Mouse (Mus musculus): ENCODE data around the gene Gpr143.
A peak's percentile ranks its signal among the peaks of the same experiment; 100 is the strongest.
"Not testable (repeated sequence)": the region's sequence is repeated elsewhere in the genome, so short reads cannot be mapped to it uniquely, and the experiment has no call there.

Gene Gpr143

GRCm38 (mm10) chrX:152781720-152782403, at the start of gene Gpr143:
Gpr143 (plus strand) TSS chrX:152781921.
- peak; percentile 8 for DNase-seq (ENCODE audit: low spot score)

GRCm38 (mm10) chrX:152735283-152735682, 46.4 kb upstream of the Gpr143 start:
- no peak for DNase-seq (ENCODE audit: low spot score)

GRCm38 (mm10) chrX:152738191-152738590, 43.5 kb upstream of the Gpr143 start:
- no peak for DNase-seq (ENCODE audit: low spot score)

- peak; percentile 5 for DNase-seq (ENCODE audit: low spot score)
Measured at GRCm38 (mm10) chrX:152738759-152739368, 42.9 kb upstream of the Gpr143 start.

- no peak for DNase-seq (ENCODE audit: low spot score)
Measured at GRCm38 (mm10) chrX:152743642-152744041, 38.1 kb upstream of the Gpr143 start.

GRCm38 (mm10) chrX:152745925-152746324, 35.8 kb upstream of the Gpr143 start:
- DNase-seq (ENCODE audit: low spot score), result no peak

GRCm38 (mm10) chrX:152755819-152756218, 25.9 kb upstream of the Gpr143 start:
- DNase-seq (ENCODE audit: low spot score), result no peak

GRCm38 (mm10) chrX:152756293-152756692, 25.4 kb upstream of the Gpr143 start:
- no peak for DNase-seq (ENCODE audit: low spot score)

- no peak for DNase-seq (ENCODE audit: low spot score)
Measured at GRCm38 (mm10) chrX:152762437-152762836, 19.3 kb upstream of the Gpr143 start.

- no peak for DNase-seq (ENCODE audit: low spot score)
Measured at GRCm38 (mm10) chrX:152762855-152763254, 18.9 kb upstream of the Gpr143 start.

- DNase-seq (ENCODE audit: low spot score), result no peak
Measured at GRCm38 (mm10) chrX:152764171-152764570, 17.6 kb upstream of the Gpr143 start.

- peak; percentile 29 for DNase-seq (ENCODE audit: low spot score)
Measured at GRCm38 (mm10) chrX:152768891-152769599, 12.7 kb upstream of the Gpr143 start, which contains the start of gene Shroom2. Shroom2 (minus strand) TSS chrX:152769465.

GRCm38 (mm10) chrX:152769600-152770157, 12.0 kb upstream of the Gpr143 start:
- peak; percentile 76 for DNase-seq (ENCODE audit: low spot score)

- DNase-seq (ENCODE audit: low spot score), result no peak
Measured at GRCm38 (mm10) chrX:152788129-152788528, 6.4 kb downstream of the Gpr143 start.

GRCm38 (mm10) chrX:152788611-152789010, 6.9 kb downstream of the Gpr143 start:
- no peak for DNase-seq (ENCODE audit: low spot score)

- DNase-seq (ENCODE audit: low spot score), result no peak
Measured at GRCm38 (mm10) chrX:152805317-152805716, 23.6 kb downstream of the Gpr143 start.

GRCm38 (mm10) chrX:152813339-152813738, 31.6 kb downstream of the Gpr143 start:
- no peak for DNase-seq (ENCODE audit: low spot score)

GRCm38 (mm10) chrX:152818996-152819395, 37.3 kb downstream of the Gpr143 start:
- peak; percentile 32 for DNase-seq (ENCODE audit: low spot score)

GRCm38 (mm10) chrX:152831003-152831550, 49.4 kb downstream of the Gpr143 start:
- DNase-seq (ENCODE audit: low spot score), result not testable (repeated sequence)

- peak; percentile 56 for DNase-seq (ENCODE audit: low spot score)
Measured at GRCm38 (mm10) chrX:152834940-152835339, 53.2 kb downstream of the Gpr143 start.

GRCm38 (mm10) chrX:152855076-152855772, 73.5 kb downstream of the Gpr143 start:
- DNase-seq (ENCODE audit: low spot score), result no peak

Measured in embryo, embryonic 10.5 days (tissue).